Mouse (Mus musculus) effector memory CD4-positive, alpha-beta T cell, adult 7 months (primary cell): ENCODE data around the gene Aadacl3. TPM values are rescaled to one million over a fixed set of nuclear protein-coding genes. Genes with fewer than 3 reads are reported as not detected.

ENCODE experiments used
- polyA plus RNA-seq: library from polyadenylated mRNA; unstranded; fragments of 100-300 nt; shearing (Covaris generic); gene quantifications from one replicate; pipeline ENCODE4 v1.2.1, GENCODE M21; 2017

Gene Aadacl3
- polyA plus RNA-seq: not detected

DNA sequence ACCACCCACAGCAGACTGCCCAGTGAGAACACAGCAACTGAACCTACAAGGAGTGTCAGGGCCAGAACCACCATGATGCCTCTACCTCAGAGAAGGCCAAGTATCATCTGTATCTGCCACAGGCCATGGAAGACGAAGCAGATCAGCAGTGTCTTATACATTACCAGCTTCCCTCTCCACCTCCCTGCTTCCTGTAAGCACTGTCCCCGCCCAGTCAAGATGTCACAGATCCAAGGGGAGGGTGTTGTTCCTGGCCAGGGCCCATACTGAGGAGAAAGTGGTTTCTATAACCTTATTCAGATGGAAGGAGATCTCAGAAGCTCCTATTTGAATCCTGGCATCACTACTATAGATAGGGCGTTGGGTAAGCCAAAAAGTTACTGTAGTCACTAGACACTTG, at the start of gene Aadacl3:
Gene Aadacl3 (minus strand): TSS at position 101 of the 400 bp plus-strand sequence.

DNA sequence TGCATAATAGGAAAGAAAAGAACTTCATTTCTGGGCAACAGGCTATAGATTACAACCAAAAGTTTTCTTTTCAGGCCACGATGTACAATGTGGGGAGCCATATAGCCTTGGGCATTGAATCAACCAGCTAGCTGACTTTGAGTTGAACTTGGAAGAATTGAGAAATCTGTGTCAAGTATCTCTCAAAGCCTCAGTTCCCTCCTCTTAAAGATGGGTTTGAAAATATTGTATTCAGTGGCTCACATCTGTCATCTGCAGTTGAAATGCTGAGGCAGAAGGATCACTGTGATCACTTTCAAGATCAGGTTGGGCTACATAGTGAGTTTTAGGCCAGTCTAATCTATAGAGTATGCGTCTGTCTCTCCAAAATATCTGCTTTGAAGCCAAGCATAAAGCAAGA, 10.3 kb downstream of the Aadacl3 start, which contains the start of gene Gm9944:
Gene Gm9944 (minus strand): TSS at position 101 of the 400 bp plus-strand sequence.

DNA sequence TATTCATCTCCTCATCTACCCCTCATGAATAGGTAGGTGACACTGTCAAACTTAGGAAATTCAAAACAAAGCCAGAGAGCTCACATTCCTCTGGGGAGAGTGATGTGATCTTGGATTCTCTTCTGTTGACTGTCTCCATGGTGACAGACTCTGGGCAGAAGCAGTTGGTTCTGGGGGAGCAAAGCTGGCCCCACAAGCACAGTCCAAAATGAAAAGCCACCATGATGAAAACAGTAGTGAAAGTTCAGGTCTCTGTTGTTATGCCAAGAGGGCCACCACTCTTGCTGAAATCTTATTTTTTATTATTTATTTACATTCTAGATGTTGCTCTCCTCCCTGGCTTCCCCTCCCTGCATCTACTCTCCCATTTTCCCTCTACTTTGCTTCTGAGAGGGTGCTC, 24.9 kb downstream of the Aadacl3 start, which contains the start of gene 1700012P22Rik:
Gene 1700012P22Rik (minus strand): TSS at position 101 of the 400 bp plus-strand sequence.

DNA sequence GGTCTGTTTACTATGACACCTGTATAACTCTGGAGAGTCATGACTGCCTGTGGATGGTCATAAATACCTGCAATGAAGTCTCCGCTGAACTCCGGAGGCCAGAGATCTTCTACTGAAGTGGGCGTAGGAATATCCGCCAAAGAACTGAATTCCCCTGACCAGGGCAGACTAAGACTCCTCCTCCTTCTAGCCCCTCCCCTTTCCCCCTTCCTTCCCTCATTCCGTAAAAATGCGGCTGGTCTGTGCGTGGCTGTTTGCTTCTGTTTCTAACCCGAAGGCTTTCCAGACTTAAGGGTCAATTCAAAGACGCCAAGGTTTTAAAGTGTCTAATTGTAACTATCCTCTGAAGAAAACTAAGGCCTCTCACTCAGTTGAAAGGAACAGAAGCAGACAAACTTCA, 55.3 kb downstream of the Aadacl3 start, which contains the start of gene Pramef12:
Gene Pramef12 (minus strand): TSS at position 175 of the 400 bp plus-strand sequence.

Other genes starting within 250 kb of the Aadacl3 start
- gene Pramel5, start 183.3 kb downstream of the Aadacl3 start, polyA plus RNA-seq: not detected
- not detected for gene Gm13128, start 133.5 kb downstream of the Aadacl3 start, polyA plus RNA-seq
- gene Gm13119, start 105.8 kb downstream of the Aadacl3 start, polyA plus RNA-seq: 0.21 TPM
- gene Pramef20, start 85.8 kb downstream of the Aadacl3 start, polyA plus RNA-seq: not detected
- not detected for gene Pramef12, start 55.3 kb downstream of the Aadacl3 start, polyA plus RNA-seq
- not detected for gene 1700012P22Rik, start 25.0 kb downstream of the Aadacl3 start, polyA plus RNA-seq
- gene Gm9944, start 10.4 kb downstream of the Aadacl3 start, polyA plus RNA-seq: not detected
- not detected for gene 9430007A20Rik, start 56.1 kb upstream of the Aadacl3 start, polyA plus RNA-seq
- not detected for gene Gm13124, start 101.4 kb upstream of the Aadacl3 start, polyA plus RNA-seq
- gene Aadacl4, start 150.0 kb upstream of the Aadacl3 start, polyA plus RNA-seq: not detected
- gene Gm436, start 222.6 kb upstream of the Aadacl3 start, polyA plus RNA-seq: not detected